Mouse (Mus musculus) retina, adult 2 months (tissue): ENCODE measurements around the gene Casc3.

Source experiments
- DNase-seq: peaks from one replicate; pipeline ENCODE4 v3.0.0-alpha.2; 2012; ENCODE audit warnings: low read depth, low spot score

Gene Casc3

GRCm38 (mm10) chr11:98869906-98870305 is 65.2 kb downstream of the Casc3 start:
- DNase-seq = no peak

GRCm38 (mm10) chr11:98870791-98871190 is 66.1 kb downstream of the Casc3 start:
- DNase-seq = no peak

GRCm38 (mm10) chr11:98871416-98871815 is 66.7 kb downstream of the Casc3 start:
- no peak for DNase-seq

- no peak for DNase-seq
Measured at GRCm38 (mm10) chr11:98872040-98872439, 67.3 kb downstream of the Casc3 start.

GRCm38 (mm10) chr11:98873900-98874299 is 69.2 kb downstream of the Casc3 start:
- no peak for DNase-seq

GRCm38 (mm10) chr11:98877001-98877400 is 72.3 kb downstream of the Casc3 start:
- DNase-seq = no peak
